Mouse (Mus musculus) myocyte (in vitro differentiated cells): ENCODE data around the gene Mgrn1. TPM values are rescaled to one million over a fixed set of nuclear protein-coding genes. Genes with fewer than 3 reads are reported as not detected.
A peak's percentile ranks its signal among the peaks of the same experiment; 100 is the strongest.

ENCODE experiments used
- H3K27me3 ChIP-seq: one replicate; pipeline ENCODE4 v1.6.1; 2011; ENCODE audit not compliant: control insufficient read depth, insufficient read depth, insufficient read length
- H3K36me3 ChIP-seq: one replicate; pipeline ENCODE4 v1.6.1; 2011; ENCODE audit not compliant: control insufficient read depth, insufficient read depth
- H3K4me2 ChIP-seq: one replicate; pipeline ENCODE4 v1.6.1; 2011; ENCODE audit warnings: low read depth, control low read depth
- H3K4me3 ChIP-seq: one replicate; pipeline ENCODE4 v1.5.1; 2011; ENCODE audit warnings: mild to moderate bottlenecking, control low read depth, moderate library complexity
- H3K79me2 ChIP-seq: one replicate; pipeline ENCODE4 v1.6.1; 2011; ENCODE audit not compliant: control insufficient read depth, insufficient read depth
- H3ac ChIP-seq: one replicate; pipeline ENCODE4 v1.6.1; 2011; ENCODE audit not compliant: control insufficient read depth, insufficient read length
- CEBPB ChIP-seq: IDR thresholded peaks from 2 replicates; pipeline ENCODE4 v1.6.1; 2011; ENCODE audit warnings: mild to moderate bottlenecking, moderate library complexity; ENCODE audit not compliant: poor library complexity, insufficient read depth, severe bottlenecking
- E2F4 ChIP-seq: IDR thresholded peaks from one replicate; pipeline ENCODE4 v1.6.1; 2011; ENCODE audit warnings: mild to moderate bottlenecking, control low read depth, moderate library complexity; ENCODE audit not compliant: insufficient read depth
- MAX ChIP-seq: IDR thresholded peaks from one replicate; pipeline ENCODE4 v1.6.1; 2011; ENCODE audit warnings: low read depth, mild to moderate bottlenecking, control low read depth
- MYOD1 ChIP-seq, 3 experiments: IDR thresholded peaks; one replicate each; pipeline ENCODE4 v1.6.1; 2011; ENCODE audit warnings: control low read depth in 2 of 3, low read depth in 2 of 3, mild to moderate bottlenecking in 2 of 3, moderate library complexity in 1 of 3; ENCODE audit not compliant: insufficient read length in 2 of 3, control insufficient read depth in 1 of 3
- MYOG ChIP-seq, 3 experiments: IDR thresholded peaks; one replicate each; pipeline ENCODE4 v1.6.1; 2011; ENCODE audit warnings: control low read depth in 2 of 3, low read depth in 2 of 3, mild to moderate bottlenecking in 2 of 3; ENCODE audit not compliant: insufficient read length in 2 of 3, control insufficient read depth in 1 of 3, insufficient read depth in 1 of 3
- POLR2A ChIP-seq: IDR thresholded peaks from one replicate; pipeline ENCODE4 v1.6.1; 2011; ENCODE audit warnings: low read depth, mild to moderate bottlenecking, control low read depth, moderate library complexity; ENCODE audit not compliant: insufficient read length
- POLR2AphosphoS2 ChIP-seq: IDR thresholded peaks from one replicate; pipeline ENCODE4 v1.6.1; 2011; ENCODE audit warnings: low read depth, control low read depth; ENCODE audit not compliant: insufficient read length
- REST ChIP-seq: IDR thresholded peaks from one replicate; pipeline ENCODE4 v1.6.1; 2011; ENCODE audit warnings: mild to moderate bottlenecking, control low read depth, moderate library complexity; ENCODE audit not compliant: insufficient read depth, insufficient read length
- SRF ChIP-seq: IDR thresholded peaks from one replicate; pipeline ENCODE4 v1.6.1; 2011; ENCODE audit warnings: low read depth; ENCODE audit not compliant: control insufficient read depth, insufficient read length
- TCF12 ChIP-seq: IDR thresholded peaks from one replicate; pipeline ENCODE4 v1.6.1; 2011; ENCODE audit warnings: mild to moderate bottlenecking, control low read depth; ENCODE audit not compliant: poor library complexity, insufficient read depth, severe bottlenecking
- TCF3 ChIP-seq: IDR thresholded peaks from one replicate; pipeline ENCODE4 v1.6.1; 2011; ENCODE audit warnings: low read depth, control low read depth; ENCODE audit not compliant: insufficient read length
- USF1 ChIP-seq: IDR thresholded peaks from one replicate; pipeline ENCODE4 v1.6.1; 2011; ENCODE audit warnings: low read depth, mild to moderate bottlenecking, control low read depth, moderate library complexity
- polyA plus RNA-seq: library from polyadenylated mRNA; unstranded; fragments of >200 nt; fragmentation: generic; extraction: Trizol; gene quantifications from one replicate; pipeline ENCODE4 v1.2.1, GENCODE M21; 2012; ENCODE audit warnings: missing spikeins

Mgrn1 gene
- polyA plus RNA-seq, 1 experiment, result 59.3 TPM

GRCm38 (mm10) chr16:4848090-4848489 is 38.0 kb upstream of the Mgrn1 start:
- no peak overlapping the region for H3ac ChIP-seq
- H3K4me2 ChIP-seq, result no peak overlapping the region
- peak; percentile 53 to 93 (median 81) for TF ChIP-seq MYOG (IDR thresholded peaks at IDR 0.05; ENCODE audit: control insufficient read depth in 1 of 3, insufficient read depth in 1 of 3, insufficient read length in 2 of 3, low read depth in 2 of 3)
- peak; percentile 75 for TF ChIP-seq TCF3
- TF ChIP-seq MYOD1 (IDR thresholded peaks at IDR 0.05; ENCODE audit: control insufficient read depth in 1 of 3, insufficient read length in 2 of 3, low read depth in 2 of 3), result peak in 2 of 3 experiments; percentile 76 to 86
- TF ChIP-seq POLR2AphosphoS2, result no peak
- no peak for TF ChIP-seq E2F4
- peak; percentile 55 for TF ChIP-seq TCF12
- TF ChIP-seq SRF, result no peak
- no peak overlapping the region for H3K4me3 ChIP-seq
- no peaks in the 10 kb centered on the region for H3K79me2 ChIP-seq
- H3K27me3 ChIP-seq, result no peaks in the 10 kb centered on the region
- no peaks in the 10 kb centered on the region for H3K36me3 ChIP-seq

GRCm38 (mm10) chr16:4850361-4850760 is 35.7 kb upstream of the Mgrn1 start:
- H3K79me2 ChIP-seq, result no peaks in the 10 kb centered on the region
- no peak overlapping the region for H3K4me3 ChIP-seq
- no peaks in the 10 kb centered on the region for H3K27me3 ChIP-seq
- H3K4me2 ChIP-seq, result peak overlapping the region; percentile 25
- no peak overlapping the region for H3ac ChIP-seq
- no peaks in the 10 kb centered on the region for H3K36me3 ChIP-seq
- TF ChIP-seq POLR2A (peak; percentile 28), E2F4 (no peak), SRF (no peak), CEBPB (peak; percentile 92), MYOG (IDR thresholded peaks at IDR 0.05; ENCODE audit: control insufficient read depth in 1 of 3, insufficient read depth in 1 of 3, insufficient read length in 2 of 3, low read depth in 2 of 3) (peak; percentile 74 to 96 (median 82)), TCF3 (peak; percentile 69), MAX (no peak), TCF12 (peak; percentile 58), USF1 (no peak), MYOD1 (IDR thresholded peaks at IDR 0.05; ENCODE audit: control insufficient read depth in 1 of 3, insufficient read length in 2 of 3, low read depth in 2 of 3) (peak; percentile 41 to 95 (median 88)), POLR2AphosphoS2 (no peak), REST (no peak)

GRCm38 (mm10) chr16:4850938-4851628 is 35.0 kb upstream of the Mgrn1 start:
- Histone ChIP-seq H3K79me2 (no peaks in the 10 kb centered on the region), H3K4me3 (no peak overlapping the region), H3ac (no peak overlapping the region), H3K27me3 (no peaks in the 10 kb centered on the region), H3K4me2 (no peak overlapping the region), H3K36me3 (no peaks in the 10 kb centered on the region)
- TF ChIP-seq POLR2A (no peak), SRF (no peak), TCF3 (no peak), MYOD1 (IDR thresholded peaks at IDR 0.05; ENCODE audit: control insufficient read depth in 1 of 3, insufficient read length in 2 of 3, low read depth in 2 of 3) (no peak), CEBPB (no peak)

- Histone ChIP-seq H3K4me3 (no peak overlapping the region), H3K36me3 (no peaks in the 10 kb centered on the region)
- no peak for TF ChIP-seq POLR2AphosphoS2
- TF ChIP-seq TCF3, result no peak
- TF ChIP-seq MAX, result no peak
- TF ChIP-seq SRF, result no peak
- no peak for TF ChIP-seq MYOD1 (IDR thresholded peaks at IDR 0.05; ENCODE audit: control insufficient read depth in 1 of 3, insufficient read length in 2 of 3, low read depth in 2 of 3)
- no peak for TF ChIP-seq REST
- TF ChIP-seq USF1, result no peak
- no peak for TF ChIP-seq CEBPB
- no peak for TF ChIP-seq TCF12
- TF ChIP-seq MYOG (IDR thresholded peaks at IDR 0.05; ENCODE audit: control insufficient read depth in 1 of 3, insufficient read depth in 1 of 3, insufficient read length in 2 of 3, low read depth in 2 of 3), result no peak
- no peak for TF ChIP-seq E2F4
- TF ChIP-seq POLR2A, result no peak
Observed at GRCm38 (mm10) chr16:4855046-4855650, 30.9 kb upstream of the Mgrn1 start.

GRCm38 (mm10) chr16:4861392-4861791 is 24.7 kb upstream of the Mgrn1 start:
- Histone ChIP-seq H3K4me2 (no peak overlapping the region), H3K79me2 (no peaks in the 10 kb centered on the region), H3ac (no peak overlapping the region), H3K4me3 (no peak overlapping the region), H3K27me3 (no peaks in the 10 kb centered on the region), H3K36me3 (no peaks in the 10 kb centered on the region)
- TF ChIP-seq SRF, result no peak
- no peak for TF ChIP-seq E2F4

More at GRCm38 (mm10) chr16:4855046-4855650, 30.9 kb upstream of the Mgrn1 start:
- no peaks in the 10 kb centered on the region for H3K79me2 ChIP-seq
- H3K27me3 ChIP-seq, result no peaks in the 10 kb centered on the region
- no peak overlapping the region for H3ac ChIP-seq
- H3K4me2 ChIP-seq, result no peak overlapping the region
